Mouse (Mus musculus): ENCODE data around the gene Pepd. TPM values are rescaled to one million over a fixed set of nuclear protein-coding genes. Genes with fewer than 3 reads are reported as not detected.

Gene Pepd
- total RNA-seq, 1 experiment from 2014 or later = 30.1 TPM

- no peak for ATAC-seq (replicated peaks; ENCODE audit: low read depth, poor library complexity, severe bottlenecking)
Measured at GRCm38 (mm10) chr7:34929614-34930262, 17.6 kb downstream of the Pepd start.

GRCm38 (mm10) chr7:34930263-34930757, 18.1 kb downstream of the Pepd start:
- no peak for ATAC-seq (replicated peaks; ENCODE audit: low read depth, poor library complexity, severe bottlenecking)

- no peak for ATAC-seq (replicated peaks; ENCODE audit: low read depth, poor library complexity, severe bottlenecking)
Measured at GRCm38 (mm10) chr7:34932631-34933030, 20.5 kb downstream of the Pepd start.

- ATAC-seq (replicated peaks; ENCODE audit: low read depth, poor library complexity, severe bottlenecking) = no peak
Measured at GRCm38 (mm10) chr7:34933142-34933541, 21.0 kb downstream of the Pepd start.

- ATAC-seq (replicated peaks; ENCODE audit: low read depth, poor library complexity, severe bottlenecking) = no peak
Measured at GRCm38 (mm10) chr7:34936347-34936746, 24.2 kb downstream of the Pepd start.

- no peak for ATAC-seq (replicated peaks; ENCODE audit: low read depth, poor library complexity, severe bottlenecking)
Measured at GRCm38 (mm10) chr7:34938636-34939261, 26.6 kb downstream of the Pepd start.

- no peak for ATAC-seq (replicated peaks; ENCODE audit: low read depth, poor library complexity, severe bottlenecking)
Measured at GRCm38 (mm10) chr7:34939262-34939951, 27.2 kb downstream of the Pepd start.

GRCm38 (mm10) chr7:34939952-34940312, 27.8 kb downstream of the Pepd start:
- no peak for ATAC-seq (replicated peaks; ENCODE audit: low read depth, poor library complexity, severe bottlenecking)

GRCm38 (mm10) chr7:34943581-34944123, 31.5 kb downstream of the Pepd start:
- no peak for ATAC-seq (replicated peaks; ENCODE audit: low read depth, poor library complexity, severe bottlenecking)

GRCm38 (mm10) chr7:34946269-34946925, 34.2 kb downstream of the Pepd start:
- ATAC-seq (replicated peaks; ENCODE audit: low read depth, poor library complexity, severe bottlenecking) = no peak

- no peak for ATAC-seq (replicated peaks; ENCODE audit: low read depth, poor library complexity, severe bottlenecking)
Measured at GRCm38 (mm10) chr7:34954548-34954947, 42.4 kb downstream of the Pepd start.

- ATAC-seq (replicated peaks; ENCODE audit: low read depth, poor library complexity, severe bottlenecking) = no peak
Measured at GRCm38 (mm10) chr7:34955295-34955694, 43.1 kb downstream of the Pepd start.

GRCm38 (mm10) chr7:34957138-34957537, 45.0 kb downstream of the Pepd start:
- no peak for ATAC-seq (replicated peaks; ENCODE audit: low read depth, poor library complexity, severe bottlenecking)

GRCm38 (mm10) chr7:34963889-34964645, 51.9 kb downstream of the Pepd start:
- no peak for ATAC-seq (replicated peaks; ENCODE audit: low read depth, poor library complexity, severe bottlenecking)

GRCm38 (mm10) chr7:34967362-34967761, 55.2 kb downstream of the Pepd start:
- no peak for ATAC-seq (replicated peaks; ENCODE audit: low read depth, poor library complexity, severe bottlenecking)

- peak; percentile 87 for ATAC-seq (replicated peaks; ENCODE audit: low read depth, poor library complexity, severe bottlenecking)
Measured at GRCm38 (mm10) chr7:34968749-34969433, 56.7 kb downstream of the Pepd start.

- no peak for ATAC-seq (replicated peaks; ENCODE audit: low read depth, poor library complexity, severe bottlenecking)
Measured at GRCm38 (mm10) chr7:34971826-34972225, 59.6 kb downstream of the Pepd start.

- ATAC-seq (replicated peaks; ENCODE audit: low read depth, poor library complexity, severe bottlenecking) = no peak
Measured at GRCm38 (mm10) chr7:34972990-34973440, 60.8 kb downstream of the Pepd start.

GRCm38 (mm10) chr7:34973877-34974276, 61.7 kb downstream of the Pepd start:
- no peak for ATAC-seq (replicated peaks; ENCODE audit: low read depth, poor library complexity, severe bottlenecking)

Data from common myeloid progenitor, adult 5-6 weeks (primary cell).